Mouse (Mus musculus) brain, embryonic 14.5 days (tissue): ENCODE measurements around the gene Gapt.

Source experiments
- CTCF ChIP-seq: fragments of 200-500 bp; IDR thresholded peaks from 2 replicates; pipeline ENCODE4 v1.5.1; 2012; ENCODE audit warnings: inconsistent platforms, mild to moderate bottlenecking, moderate library complexity, borderline replicate concordance; ENCODE audit not compliant: insufficient read depth, insufficient read length; ENCODE audit errors: extremely low read depth
- POLR2A ChIP-seq: fragments of 200-500 bp; IDR thresholded peaks from 2 replicates; pipeline ENCODE4 v1.6.1; 2012; ENCODE audit warnings: mild to moderate bottlenecking, inconsistent platforms, borderline replicate concordance; ENCODE audit not compliant: poor library complexity, insufficient read depth, insufficient read length, severe bottlenecking; ENCODE audit errors: extremely low read depth

- TF ChIP-seq POLR2A (no peak), CTCF (no peak)
These were observed 49.2 kb upstream of the Gapt start for GRCm38 (mm10) chr13:110406152-110406551.
